Comparison of ENCODE assay signal across 10 mouse cellular contexts in genomic region chr13:99900557-99900892, GRCm38 (mm10). TPM values are rescaled to one million over a fixed set of nuclear protein-coding genes. Genes with fewer than 3 reads are reported as not detected.
DNase-seq lines count a peak whose midpoint lies in the region; ATAC-seq lines count a peak whose summit lies in the region.
"Had no signal": no experiment of that assay in that cellular context is flagged by ENCODE, and none has a peak within 500 bp of the region (broad histone marks: within the 10 kb centered on the region; RNA-seq: fewer than 3 reads in every experiment).

No protein-coding gene starts in this region.

- WGBS in embryonic facial prominence, embryonic 10.5 days = under 1% methylated on average over 30 of the region's 30 CpGs
- 2% methylated on average over 30 of the region's 30 CpGs for WGBS in limb, embryonic 11.5 days

- DNase-seq in frontal cortex, adult 2 months (ENCODE audit: extremely low spot score in 1 of 2, low spot score in 1 of 2) = no peak
- DNase-seq in ES-CJ7 (ENCODE audit: low read depth, low spot score) = peak; percentile 69
- peak; percentile 87 for DNase-seq in embryonic facial prominence, embryonic 10.5 days (ENCODE audit: low spot score)
- DNase-seq in heart, postnatal 36 days = peak; percentile 29 to 39
- DNase-seq in limb, embryonic 11.5 days (ENCODE audit: low spot score) = peak; percentile 88
- peak; percentile 75 for DNase-seq in neural tube, embryonic 10.5 days (ENCODE audit: extremely low spot score, low spot score)

- peak; percentile 64; the same call in 1 of the 2 replicates for ATAC-seq in frontal cortex, adult (ENCODE audit: low TSS enrichment)
- ATAC-seq in limb, embryonic 11.5 days (ENCODE audit: insufficient number of reproducible peaks, low FRiP score, low TSS enrichment, low read depth) = 0 out of 2 replicates have a peak, but pooled peaks have one; percentile 31
- ATAC-seq in megakaryocyte, adult 5-6 weeks (ENCODE audit: poor library complexity, severe bottlenecking) = no peak

- peaks cover 53% of the 10 kb centered on the region for H3K27me3 ChIP-seq in embryonic facial prominence, embryonic 10.5 days (replicated peaks; ENCODE audit: low read depth, poor library complexity, severe bottlenecking)
- H3K27me3 ChIP-seq in limb, embryonic 11.5 days (ENCODE audit: control insufficient read depth, insufficient read depth, low read length) = peaks cover 24% of the 10 kb centered on the region
- H3K27me3 ChIP-seq: CH12.LX had no signal

- no peak overlapping the region for H3K9ac ChIP-seq in limb, embryonic 11.5 days (ENCODE audit: low read length)
- H3K9ac ChIP-seq: liver, embryonic 15.5 days had no signal

- no peak overlapping the region for H3K27ac ChIP-seq in embryonic facial prominence, embryonic 10.5 days (replicated peaks)
- no peak overlapping the region for H3K27ac ChIP-seq in limb, embryonic 11.5 days (replicated peaks; ENCODE audit: low read depth, low read length)
- H3K27ac ChIP-seq: liver, embryonic 15.5 days had no signal

- no peaks in the 10 kb centered on the region for H3K36me3 ChIP-seq in embryonic facial prominence, embryonic 10.5 days (replicated peaks)
- no peaks in the 10 kb centered on the region for H3K36me3 ChIP-seq in limb, embryonic 11.5 days (ENCODE audit: control insufficient read depth, insufficient read depth, low read length)
- H3K36me3 ChIP-seq: liver, embryonic 15.5 days had no signal

- peak overlapping the region; percentile 46 for H3K4me3 ChIP-seq in embryonic facial prominence, embryonic 10.5 days
- H3K4me3 ChIP-seq in limb, embryonic 11.5 days (ENCODE audit: low read depth, low read length) = no peak overlapping the region
- H3K4me3 ChIP-seq: liver, embryonic 15.5 days had no signal

- 0 out of 2 replicates have a peak overlapping the region, but pooled peaks have one; percentile 10 for H3K4me2 ChIP-seq in limb, embryonic 11.5 days (ENCODE audit: low read depth, severe bottlenecking)
- H3K4me2 ChIP-seq: liver, embryonic 15.5 days had no signal

- H3K4me1 ChIP-seq in embryonic facial prominence, embryonic 10.5 days = peaks cover 13% of the 10 kb centered on the region
- peaks cover 5% of the 10 kb centered on the region; the same call in 1 of the 2 replicates for H3K4me1 ChIP-seq in limb, embryonic 11.5 days (ENCODE audit: control insufficient read depth, insufficient read depth, low read length)
- H3K4me1 ChIP-seq: liver, embryonic 15.5 days had no signal

- H3K9me3 ChIP-seq in embryonic facial prominence, embryonic 10.5 days = no peaks in the 10 kb centered on the region
- no peaks in the 10 kb centered on the region for H3K9me3 ChIP-seq in limb, embryonic 11.5 days (ENCODE audit: control insufficient read depth, low read length)
- H3K9me3 ChIP-seq: liver, embryonic 15.5 days had no signal

- intact Hi-C loops in heart, postnatal 36 days (cut with DNase I) = no loop called here

RNA-seq across cellular contexts. Expression of gene Cartpt, which starts 0.4 kb away (rescaled TPM):
- polyA plus RNA-seq in frontal cortex, adult 2 months (2012; rRNA removed) = 13.6 and 25.7 TPM in 2 replicates
- polyA plus RNA-seq in embryonic facial prominence, embryonic 10.5 days (2016; fragmentation: Nextera tagmentation; extraction: Ambion mirVana) = 2.6 and 3.6 TPM in 2 replicates
- total RNA-seq in heart, postnatal 36 days (2021) = not detected
- not detected in 2 replicates for polyA plus RNA-seq in limb, embryonic 11.5 days (2014; fragmentation: Nextera tagmentation; extraction: Ambion mirVana)
- not detected in 2 replicates for total RNA-seq in megakaryocyte, adult 5-6 weeks (2015)
- total RNA-seq in megakaryocyte, adult 5-6 weeks (2017) = not detected in 2 replicates
- total RNA-seq: CH12.LX had no signal

Comparison
In these comparisons a context has a peak if more than half of its experiments do, and no peak if none do; other contexts are left out.
1. DNase-seq: peak in ES-CJ7 (single experiment), embryonic facial prominence, embryonic 10.5 days (single experiment), heart, postnatal 36 days (2 of 2), limb, embryonic 11.5 days (single experiment) and neural tube, embryonic 10.5 days (single experiment); none in frontal cortex, adult 2 months (0 of 2).